ENCODE assay signal across 15 mouse cellular contexts in the genomic region with DNA sequence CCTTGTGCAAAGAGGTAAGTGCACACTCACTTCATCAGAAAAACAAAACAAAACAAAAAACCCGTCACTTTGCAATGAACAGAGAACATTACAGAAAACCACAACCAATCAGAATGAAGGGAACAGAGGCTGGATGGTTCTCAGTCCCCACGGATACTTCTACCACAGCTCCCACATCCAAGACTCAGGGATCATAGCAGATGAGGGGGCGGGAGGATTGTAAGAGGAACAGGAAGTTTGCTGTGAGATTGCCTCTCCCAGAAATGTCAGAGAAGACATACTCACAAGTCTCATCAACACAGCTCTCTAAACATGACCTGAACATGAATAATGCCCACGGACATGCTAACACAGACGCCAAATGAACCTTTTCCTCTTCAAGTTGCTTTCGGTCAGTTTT.
"Had no signal": no experiment of that assay in that cellular context is flagged by ENCODE, and none has a peak within 500 bp of the region (broad histone marks: within the 10 kb centered on the region; RNA-seq: fewer than 3 reads in every experiment).

No protein-coding gene starts in this region.

- H3K27ac ChIP-seq: liver, embryonic 14.5 days; midbrain, embryonic 10.5 days; midbrain, embryonic 13.5 days; neural tube, embryonic 13.5 days; neural tube, embryonic 15.5 days; stomach, embryonic 15.5 days; stomach, postnatal 0 days had no signal

- DNase-seq: lung, adult 18-20 months; lung, embryonic 14.5 days; lung, postnatal 10 days; lung, postnatal 4 days; thymus, adult 2 months; thymus, postnatal 25 days; thymus, postnatal 4 days had no signal

- H3K4me3 ChIP-seq: midbrain, embryonic 10.5 days; midbrain, embryonic 13.5 days; myocyte; neural tube, embryonic 13.5 days; neural tube, embryonic 15.5 days; stomach, embryonic 15.5 days had no signal
